Mouse (Mus musculus): ENCODE results near the gene Adgrv1.
"Not testable (repeated sequence)": the region's sequence is repeated elsewhere in the genome, so short reads cannot be mapped to it uniquely, and the experiment has no call there.

Gene Adgrv1

GRCm38 (mm10) chr13:81632720-81633415 lies at the start of gene Adgrv1:
Gene Adgrv1, minus strand, starts transcription at chr13:81633154.
- DNase-seq (ENCODE audit: low spot score) = peak; percentile 50

- DNase-seq (ENCODE audit: low spot score) = no peak
These were observed 42.4 kb upstream of the Adgrv1 start for GRCm38 (mm10) chr13:81675333-81675732.

GRCm38 (mm10) chr13:81667713-81668112 lies 34.8 kb upstream of the Adgrv1 start:
- no peak for DNase-seq (ENCODE audit: low spot score)

GRCm38 (mm10) chr13:81664331-81664698 lies 31.4 kb upstream of the Adgrv1 start:
- DNase-seq (ENCODE audit: low spot score) = no peak

GRCm38 (mm10) chr13:81663566-81664330 lies 30.8 kb upstream of the Adgrv1 start:
- DNase-seq (ENCODE audit: low spot score) = no peak

- DNase-seq (ENCODE audit: low spot score) = no peak
These were observed 25.2 kb upstream of the Adgrv1 start for GRCm38 (mm10) chr13:81658053-81658752.

GRCm38 (mm10) chr13:81657351-81658052 lies 24.5 kb upstream of the Adgrv1 start, which contains the start of gene Lysmd3:
Gene Lysmd3, plus strand, starts transcription at chr13:81657663.
- peak; percentile 92 for DNase-seq (ENCODE audit: low spot score)

GRCm38 (mm10) chr13:81657008-81657350 lies 24.0 kb upstream of the Adgrv1 start:
- no peak for DNase-seq (ENCODE audit: low spot score)

GRCm38 (mm10) chr13:81656091-81656850 lies 23.3 kb upstream of the Adgrv1 start:
- no peak for DNase-seq (ENCODE audit: low spot score)

GRCm38 (mm10) chr13:81650382-81650781 lies 17.4 kb upstream of the Adgrv1 start:
- not testable (repeated sequence) for DNase-seq (ENCODE audit: low spot score)

- no peak for DNase-seq (ENCODE audit: low spot score)
These were observed 13.4 kb upstream of the Adgrv1 start for GRCm38 (mm10) chr13:81646348-81646747.

- no peak for DNase-seq (ENCODE audit: low spot score)
These were observed 11.2 kb upstream of the Adgrv1 start for GRCm38 (mm10) chr13:81644047-81644565.

GRCm38 (mm10) chr13:81642491-81643149 lies 9.7 kb upstream of the Adgrv1 start:
- no peak for DNase-seq (ENCODE audit: low spot score)

GRCm38 (mm10) chr13:81641289-81642045 lies 8.5 kb upstream of the Adgrv1 start:
- DNase-seq (ENCODE audit: low spot score) = peak; percentile 20

GRCm38 (mm10) chr13:81640881-81641280 lies 7.9 kb upstream of the Adgrv1 start:
- DNase-seq (ENCODE audit: low spot score) = no peak

- no peak for DNase-seq (ENCODE audit: low spot score)
These were observed 6.7 kb upstream of the Adgrv1 start for GRCm38 (mm10) chr13:81639624-81640023.

GRCm38 (mm10) chr13:81630566-81630965 lies 2.4 kb downstream of the Adgrv1 start:
- no peak for DNase-seq (ENCODE audit: low spot score)

GRCm38 (mm10) chr13:81629395-81629794 lies 3.6 kb downstream of the Adgrv1 start:
- no peak for DNase-seq (ENCODE audit: low spot score)

GRCm38 (mm10) chr13:81628631-81629190 lies 4.2 kb downstream of the Adgrv1 start:
- DNase-seq (ENCODE audit: low spot score) = no peak

- not testable (repeated sequence) for DNase-seq (ENCODE audit: low spot score)
These were observed 5.1 kb downstream of the Adgrv1 start for GRCm38 (mm10) chr13:81627861-81628260.
